Mouse (Mus musculus) spleen, adult 2 months (tissue): ENCODE measurements around the gene Traf7. TPM values are rescaled to one million over a fixed set of nuclear protein-coding genes. Genes with fewer than 3 reads are reported as not detected.

ENCODE experiments used
- DNase-seq, 2 experiments: peaks; one replicate each; pipeline versions ENCODE4 v3.0.0 to v3.0.0-alpha.2; 2012 to 2021; ENCODE audit warnings: low spot score in 2 of 2, low read depth in 1 of 2
- H3K27ac ChIP-seq: fragments of 200-500 bp; 2 replicates; pipeline ENCODE4 v1.5.1; 2012; ENCODE audit warnings: low read length, inconsistent platforms; ENCODE audit not compliant: insufficient read depth
- H3K27me3 ChIP-seq: fragments of 200-500 bp; 2 replicates; pipeline ENCODE4 v1.6.1; 2012; ENCODE audit warnings: mild to moderate bottlenecking, moderate library complexity, low read length, inconsistent platforms; ENCODE audit not compliant: control insufficient read depth, insufficient read depth
- H3K36me3 ChIP-seq: fragments of 200-500 bp; 2 replicates; pipeline ENCODE4 v1.6.1; 2012; ENCODE audit warnings: mild to moderate bottlenecking, low read length, inconsistent platforms; ENCODE audit not compliant: control insufficient read depth, insufficient read depth
- H3K4me1 ChIP-seq: fragments of 200-500 bp; 2 replicates; pipeline ENCODE4 v1.6.1; 2011; ENCODE audit warnings: inconsistent platforms; ENCODE audit not compliant: control insufficient read depth, insufficient read depth, insufficient read length
- H3K4me3 ChIP-seq: fragments of 200-500 bp; 2 replicates; pipeline ENCODE4 v1.5.1; 2011; ENCODE audit warnings: mild to moderate bottlenecking, inconsistent platforms; ENCODE audit not compliant: insufficient read depth, insufficient read length; ENCODE audit errors: extremely low read depth
- CTCF ChIP-seq: fragments of 200-500 bp; IDR thresholded peaks from 2 replicates; pipeline ENCODE4 v1.5.1; 2011; ENCODE audit warnings: mild to moderate bottlenecking, inconsistent platforms; ENCODE audit not compliant: insufficient read depth, insufficient read length, insufficient replicate concordance; ENCODE audit errors: extremely low read depth
- POLR2A ChIP-seq: fragments of 200-500 bp; IDR thresholded peaks from 2 replicates; pipeline ENCODE4 v1.6.1; 2011; ENCODE audit warnings: low read depth, low read length, inconsistent platforms
- WGBS: fragments of 180-500 bp; shearing (Covaris S2); methylation state at CpG from one replicate; pipeline ENCODE4 v1.1.7; 2018; 5-methylcytosine and 5-hydroxymethylcytosine counted together
- polyA plus RNA-seq: library from polyadenylated mRNA; depleted of rRNA; stranded (reverse); fragments of >200 nt; gene quantifications from 2 replicates; pipeline ENCODE4 v1.2.3, GENCODE M21; 2012

The Traf7 gene
- polyA plus RNA-seq, 1 experiment: 182 TPM

- H3K36me3 ChIP-seq: peaks cover 7% of the 10 kb centered on the region; the same call in 1 of the 2 replicates
- 2% methylated on average over 4 of the region's 4 CpGs for WGBS
- TF ChIP-seq CTCF (peak; percentile 60; the same call in 1 of the 2 replicates), POLR2A (no peak)
- peak overlapping the region; percentile 64 for H3K4me3 ChIP-seq
- peak; percentile 26 to 46 for DNase-seq
- no peaks in the 10 kb centered on the region for H3K27me3 ChIP-seq
- peaks cover 22% of the 10 kb centered on the region for H3K4me1 ChIP-seq
- no peak overlapping the region for H3K27ac ChIP-seq
Observed at GRCm38 (mm10) chr17:24529007-24529451, 1.3 kb upstream of the Traf7 start.

DNA sequence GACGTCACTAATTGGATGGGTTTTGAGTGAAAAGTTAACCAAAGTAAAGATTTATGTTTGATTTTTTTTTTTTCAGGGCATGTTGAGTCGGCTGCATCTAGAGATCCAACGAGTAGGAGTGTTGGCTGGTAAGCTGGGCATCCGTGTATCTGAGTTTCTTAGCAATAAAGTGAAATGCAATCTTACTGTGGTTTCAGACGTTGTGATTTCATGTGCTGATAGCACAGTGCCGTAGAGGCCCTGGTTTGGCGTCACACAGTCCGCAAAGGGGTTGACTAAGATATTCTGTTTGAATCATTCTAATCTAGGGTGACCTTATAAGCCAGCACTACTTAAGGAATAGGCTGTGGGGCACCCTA, 801 bp upstream of the Traf7 start:
- H3K4me3 ChIP-seq: peak overlapping the region; percentile 64
- no peak for DNase-seq
- WGBS: under 1% methylated on average over 8 of the region's 8 CpGs
- peak overlapping the region; percentile 50; the same call in 1 of the 2 replicates for H3K27ac ChIP-seq
- H3K36me3 ChIP-seq: peaks cover 7% of the 10 kb centered on the region; the same call in 1 of the 2 replicates
- H3K27me3 ChIP-seq: no peaks in the 10 kb centered on the region
- H3K4me1 ChIP-seq: peaks cover 22% of the 10 kb centered on the region
- TF ChIP-seq CTCF: no peak
- no peak for TF ChIP-seq POLR2A

GRCm38 (mm10) chr17:24527315-24527714, 423 bp downstream of the Traf7 start:
- peaks cover 7% of the 10 kb centered on the region; the same call in 1 of the 2 replicates for H3K36me3 ChIP-seq
- H3K27me3 ChIP-seq: no peaks in the 10 kb centered on the region
- peak overlapping the region; percentile 74 for H3K27ac ChIP-seq
- no peak for DNase-seq
- under 1% methylated on average over 18 of the region's 19 CpGs for WGBS
- H3K4me1 ChIP-seq: peaks cover 13% of the 10 kb centered on the region; the same call in 1 of the 2 replicates
- TF ChIP-seq CTCF: no peak
- no peak for TF ChIP-seq POLR2A
- H3K4me3 ChIP-seq: peak overlapping the region; percentile 84

DNA sequence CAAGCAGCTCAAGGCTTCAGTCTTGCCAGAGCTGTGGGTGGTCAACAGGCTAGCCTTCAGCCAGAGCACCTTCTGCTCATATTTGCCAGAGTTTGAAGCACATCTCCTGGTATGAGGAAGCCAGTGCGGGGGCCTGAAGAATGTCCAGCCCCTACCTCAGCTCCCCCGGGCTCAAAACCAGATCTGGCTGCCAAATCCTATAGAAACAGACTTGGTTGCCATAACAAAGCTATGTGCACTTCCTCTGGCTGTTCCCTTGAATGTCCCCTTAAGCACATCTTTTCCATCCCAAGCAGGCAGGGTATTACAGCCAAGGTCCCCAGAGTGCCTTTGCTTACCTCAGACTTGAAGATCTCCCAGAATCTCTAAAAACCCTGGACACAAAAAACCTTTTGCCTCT, 3.0 kb downstream of the Traf7 start:
- 81% methylated on average over 2 of the region's 2 CpGs for WGBS
- Histone ChIP-seq H3K4me3 (no peak overlapping the region), H3K36me3 (no peaks in the 10 kb centered on the region; the same call in 1 of the 2 replicates), H3K4me1 (peaks cover 13% of the 10 kb centered on the region; the same call in 1 of the 2 replicates), H3K27me3 (no peaks in the 10 kb centered on the region), H3K27ac (no peak overlapping the region)
- TF ChIP-seq POLR2A: no peak
- no peak for TF ChIP-seq CTCF
- no peak for DNase-seq

- 89% methylated on average over 4 of the region's 4 CpGs for WGBS
- no peak overlapping the region for H3K27ac ChIP-seq
- H3K4me1 ChIP-seq: no peaks in the 10 kb centered on the region
- TF ChIP-seq CTCF (no peak), POLR2A (no peak)
- H3K36me3 ChIP-seq: peaks cover 18% of the 10 kb centered on the region
- no peak overlapping the region for H3K4me3 ChIP-seq
- no peak for DNase-seq
- H3K27me3 ChIP-seq: no peaks in the 10 kb centered on the region
Observed at GRCm38 (mm10) chr17:24520450-24520849, 7.3 kb downstream of the Traf7 start.

DNA sequence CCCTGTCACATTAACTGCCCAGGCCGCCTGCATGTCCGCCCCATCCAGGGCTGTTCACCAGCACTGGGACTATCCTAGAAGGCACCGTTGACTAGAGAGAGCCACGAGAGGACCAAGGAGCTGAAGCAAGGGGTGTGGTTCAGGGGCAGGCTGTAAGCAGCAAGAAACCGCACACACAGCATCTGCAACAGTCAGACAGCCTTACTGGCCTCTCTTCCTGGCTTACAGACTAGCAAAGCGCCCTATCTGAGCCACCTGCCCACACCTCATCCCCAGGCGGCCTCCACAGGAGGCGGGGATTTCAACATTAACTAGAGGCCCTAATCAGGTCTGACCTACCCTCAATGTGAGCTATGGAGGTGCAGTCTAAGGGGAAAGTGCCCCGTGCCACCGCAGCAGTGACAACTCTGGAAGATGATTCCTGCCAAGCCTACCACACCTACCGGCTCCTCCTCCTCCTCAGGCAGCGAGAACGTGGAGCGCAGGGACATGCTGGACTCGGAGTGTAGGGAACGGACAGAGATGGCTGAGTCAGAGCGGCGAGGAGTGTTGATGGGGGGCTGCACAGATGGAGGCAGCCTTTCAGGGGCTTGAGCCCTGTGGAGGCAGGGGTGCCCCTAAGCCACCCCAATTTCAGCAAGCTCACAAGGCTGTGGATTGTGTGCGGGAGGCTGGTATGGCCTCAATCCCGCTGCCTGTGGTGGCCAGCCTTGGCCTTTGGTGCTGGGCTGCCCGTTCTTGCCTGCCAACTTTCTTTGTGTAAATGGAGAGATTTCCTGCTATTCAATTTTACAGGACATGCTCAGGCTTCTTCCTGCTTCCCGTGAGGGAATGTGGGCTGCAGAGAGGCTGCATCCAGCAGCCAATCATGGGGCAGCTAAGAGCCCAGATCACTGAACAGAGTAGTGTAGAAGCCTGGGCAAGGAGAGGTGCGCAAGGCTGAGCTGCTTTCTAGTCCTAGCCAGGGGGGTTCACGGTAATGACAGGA, 13.2 kb downstream of the Traf7 start:
- DNase-seq: no peak
- Histone ChIP-seq H3K36me3 (peaks cover 53% of the 10 kb centered on the region), H3K27me3 (no peaks in the 10 kb centered on the region), H3K4me1 (no peaks in the 10 kb centered on the region), H3K4me3 (no peak overlapping the region), H3K27ac (peak overlapping the region; percentile 5; the same call in 1 of the 2 replicates)
- 92% methylated on average over 24 of the region's 24 CpGs for WGBS
- TF ChIP-seq POLR2A (no peak), CTCF (no peak)
